Mouse (Mus musculus): ENCODE measurements at regions not wholly inside any gene's neighbourhood (a gene's known extent, or its start where the extent isn't known, plus 50 kb on each side); places are given as distances from the start of the nearest gene placed in this dataset.

DNA sequence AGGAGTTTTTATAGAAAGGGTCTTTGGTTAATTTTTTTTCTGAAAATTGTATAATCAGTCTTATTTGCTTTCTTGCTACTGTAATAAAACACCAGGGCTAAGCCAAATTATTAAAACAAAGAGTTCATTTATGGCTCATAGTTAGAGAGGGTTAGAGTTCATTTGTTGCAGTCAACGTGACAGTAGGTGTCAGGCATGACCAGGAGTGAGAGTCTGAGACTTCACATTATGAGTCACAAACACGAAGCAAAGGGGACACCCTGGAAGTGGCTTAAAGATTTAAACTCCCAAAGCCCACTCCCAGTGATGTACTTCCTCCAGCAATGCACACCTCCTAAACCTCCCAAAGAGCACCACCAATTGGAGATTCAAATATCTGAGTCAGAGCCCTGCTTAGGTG, 305.6 kb downstream of the Irx1 start:
- TF ChIP-seq CTCF (IDR thresholded peaks at IDR 0.05) (no peak), EP300 (IDR thresholded peaks at IDR 0.05) (no peak)
